ENCODE assay signal across 18 mouse cellular contexts in genomic region chr2:74373938-74374337, GRCm38 (mm10).
"Had no signal": no experiment of that assay in that cellular context is flagged by ENCODE, and none has a peak within 500 bp of the region (broad histone marks: within the 10 kb centered on the region; RNA-seq: fewer than 3 reads in every experiment).

No protein-coding gene starts in this region.

- ATAC-seq: liver, postnatal 0 days; midbrain, embryonic 16.5 days had no signal

- H3K4me2 ChIP-seq: liver, embryonic 11.5 days; liver, embryonic 13.5 days; liver, embryonic 15.5 days; lung, embryonic 14.5 days; midbrain, embryonic 12.5 days; neural tube, embryonic 12.5 days; stomach, embryonic 15.5 days had no signal

- H3K9me3 ChIP-seq: liver, embryonic 15.5 days; megakaryocyte, embryonic 14.5 days; midbrain, embryonic 12.5 days; neural tube, embryonic 12.5 days; stomach, embryonic 15.5 days had no signal

- H3K27ac ChIP-seq: liver, embryonic 13.5 days; liver, embryonic 15.5 days; macrophage; midbrain, embryonic 12.5 days; neural tube, embryonic 12.5 days; stomach, embryonic 15.5 days; stomach, postnatal 0 days had no signal

- DNase-seq: liver, embryonic 13.5 days; liver, postnatal 0 days; lung, embryonic 14.5 days; lung, postnatal 10 days; midbrain, embryonic 14.5 days; right cerebral cortex, postnatal 14 days; thymus, adult 2 months; thymus, postnatal 25 days; thymus, postnatal 4 days had no signal

- H3K36me3 ChIP-seq: liver, embryonic 13.5 days; liver, embryonic 15.5 days; midbrain, embryonic 12.5 days; neural tube, embryonic 12.5 days; stomach, embryonic 15.5 days had no signal

- H3K4me3 ChIP-seq: liver, embryonic 13.5 days; liver, embryonic 15.5 days; megakaryocyte, embryonic 14.5 days; midbrain, embryonic 12.5 days; neural tube, embryonic 12.5 days; stomach, embryonic 15.5 days had no signal

- H3K9ac ChIP-seq: liver, embryonic 13.5 days; liver, embryonic 15.5 days; liver, postnatal 0 days; lung, embryonic 14.5 days; midbrain, embryonic 12.5 days; neural tube, embryonic 12.5 days; stomach, embryonic 15.5 days had no signal

- H3K4me1 ChIP-seq: liver, embryonic 13.5 days; liver, embryonic 15.5 days; megakaryocyte, embryonic 14.5 days; midbrain, embryonic 12.5 days; neural tube, embryonic 12.5 days; stomach, embryonic 15.5 days had no signal

- H3K27me3 ChIP-seq: liver, embryonic 13.5 days; liver, embryonic 15.5 days; midbrain, embryonic 12.5 days; neural tube, embryonic 12.5 days; stomach, embryonic 15.5 days had no signal
